Mouse (Mus musculus): ENCODE results near the gene Gpatch11. TPM values are rescaled to one million over a fixed set of nuclear protein-coding genes. Genes with fewer than 3 reads are reported as not detected.
A peak's percentile ranks its signal among the peaks of the same experiment; 100 is the strongest.
"Not testable (repeated sequence)": the region's sequence is repeated elsewhere in the genome, so short reads cannot be mapped to it uniquely, and the experiment has no call there.

The Gpatch11 gene
- 10 to 100 TPM; 23.7 to 25.8 TPM for total RNA-seq (2021)
- long read RNA-seq, experiment 1, full-length matches to known transcripts, result 14 of 18 reads
- long read RNA-seq, experiment 1, partial matches to known transcripts, result 0 of 18 reads
- long read RNA-seq, experiment 1, other reads (novel, unspliced or antisense), result 4 of 18 reads
- long read RNA-seq, experiment 2, full-length matches to known transcripts, result 12 of 21 reads
- long read RNA-seq, experiment 2, partial matches to known transcripts, result 1 of 21 reads
- long read RNA-seq, experiment 2, other reads (novel, unspliced or antisense), result 8 of 21 reads

- DNase-seq (ENCODE audit: low spot score in 2 of 2), result peak; percentile 99
These were observed at the start of gene Gpatch11, which contains the start of gene Heatr5b for GRCm38 (mm10) chr17:78834856-78835835. TSS of gene Gpatch11 (plus strand) at chr17:78835567. TSS of gene Heatr5b (minus strand) at chr17:78835364.

GRCm38 (mm10) chr17:78788273-78788672 is 47.1 kb upstream of the Gpatch11 start:
- DNase-seq (ENCODE audit: low spot score in 2 of 2), result not testable (repeated sequence)

- no peak for DNase-seq (ENCODE audit: low spot score in 2 of 2)
These were observed 44.2 kb upstream of the Gpatch11 start for GRCm38 (mm10) chr17:78791068-78791689.

GRCm38 (mm10) chr17:78791690-78792070 is 43.7 kb upstream of the Gpatch11 start:
- DNase-seq (ENCODE audit: low spot score in 2 of 2), result no peak

- DNase-seq (ENCODE audit: low spot score in 2 of 2), result no peak
These were observed 43.2 kb upstream of the Gpatch11 start for GRCm38 (mm10) chr17:78792122-78792521.

- DNase-seq (ENCODE audit: low spot score in 2 of 2), result no peak
These were observed 41.0 kb upstream of the Gpatch11 start for GRCm38 (mm10) chr17:78794390-78794789.

- DNase-seq (ENCODE audit: low spot score in 2 of 2), result no peak
These were observed 38.1 kb upstream of the Gpatch11 start for GRCm38 (mm10) chr17:78797222-78797621.

- no peak for DNase-seq (ENCODE audit: low spot score in 2 of 2)
These were observed 26.3 kb upstream of the Gpatch11 start for GRCm38 (mm10) chr17:78809019-78809418.

GRCm38 (mm10) chr17:78809582-78809981 is 25.8 kb upstream of the Gpatch11 start:
- DNase-seq (ENCODE audit: low spot score in 2 of 2), result no peak

- no peak for DNase-seq (ENCODE audit: low spot score in 2 of 2)
These were observed 11.0 kb upstream of the Gpatch11 start for GRCm38 (mm10) chr17:78824346-78824745.

GRCm38 (mm10) chr17:78836056-78836455 is 689 bp downstream of the Gpatch11 start:
- DNase-seq (ENCODE audit: low spot score in 2 of 2), result no peak

- no peak for DNase-seq (ENCODE audit: low spot score in 2 of 2)
These were observed 7.0 kb downstream of the Gpatch11 start for GRCm38 (mm10) chr17:78842271-78842928.

- DNase-seq (ENCODE audit: low spot score in 2 of 2), result no peak
These were observed 20.9 kb downstream of the Gpatch11 start for GRCm38 (mm10) chr17:78856243-78856642.

GRCm38 (mm10) chr17:78873886-78874285 is 38.5 kb downstream of the Gpatch11 start:
- DNase-seq (ENCODE audit: low spot score in 2 of 2), result no peak

GRCm38 (mm10) chr17:78881878-78882304 is 46.5 kb downstream of the Gpatch11 start:
- DNase-seq (ENCODE audit: low spot score in 2 of 2), result no peak

GRCm38 (mm10) chr17:78882401-78883112 is 47.2 kb downstream of the Gpatch11 start, which contains the start of gene Eif2ak2:
TSS of gene Eif2ak2 (minus strand) at chr17:78882573.
- DNase-seq (ENCODE audit: low spot score in 2 of 2), result peak; percentile 73 to 86

- DNase-seq (ENCODE audit: low spot score in 2 of 2), result no peak
These were observed 47.9 kb downstream of the Gpatch11 start for GRCm38 (mm10) chr17:78883291-78883690.

- DNase-seq (ENCODE audit: low spot score in 2 of 2), result no peak
These were observed 50.1 kb downstream of the Gpatch11 start for GRCm38 (mm10) chr17:78885286-78886065.

- DNase-seq (ENCODE audit: low spot score in 2 of 2), result no peak
These were observed 53.2 kb downstream of the Gpatch11 start for GRCm38 (mm10) chr17:78888554-78888953.
